Mouse (Mus musculus): ENCODE measurements around the gene Exd1.

- TF ChIP-seq HCFC1 (IDR thresholded peaks at IDR 0.05; ENCODE audit: borderline replicate concordance, insufficient read depth, low read length) (no peak), ZC3H11A (IDR thresholded peaks at IDR 0.05; ENCODE audit: borderline replicate concordance, low read depth, low read length) (no peak), ZNF384 (IDR thresholded peaks at IDR 0.05; ENCODE audit: low read depth, low read length) (no peak), MAFK (IDR thresholded peaks at IDR 0.05; ENCODE audit: insufficient read depth, low read depth, low read length) (no peak)
Measured at GRCm38 (mm10) chr2:119516811-119517210, 30.6 kb downstream of the Exd1 start.

Data from ES-E14 (cell line).